In genomic region chr11:19017262-19017661, GRCm38 (mm10) we compare ENCODE assay signal across 10 mouse cellular contexts. TPM values are rescaled to one million over a fixed set of nuclear protein-coding genes. Genes with fewer than 3 reads are reported as not detected.
DNase-seq lines count a peak whose midpoint lies in the region; ATAC-seq and TF ChIP-seq lines count a peak whose summit lies in the region.
"Had no signal": no experiment of that assay in that cellular context is flagged by ENCODE, and none has a peak within 500 bp of the region (broad histone marks: within the 10 kb centered on the region; RNA-seq: fewer than 3 reads in every experiment).

No protein-coding gene starts in this region.

- H3K4me1 ChIP-seq in MEL (ENCODE audit: control insufficient read depth in 1 of 2, insufficient read depth in 2 of 2, low read length in 2 of 2), result no peaks in the 10 kb centered on the region; a peak in 3 of 4 replicates
- peaks cover 8% of the 10 kb centered on the region; the same call in 1 of the 2 replicates for H3K4me1 ChIP-seq in heart, postnatal 0 days (ENCODE audit: control insufficient read depth, insufficient read depth)
- H3K4me1 ChIP-seq in liver, embryonic 16.5 days (ENCODE audit: control insufficient read depth, low read depth, low read length), result no peaks in the 10 kb centered on the region

- H3K4me3 ChIP-seq in gastrocnemius, adult 2 months, result peak overlapping the region; percentile 78
- peak overlapping the region; percentile 48 to 68 for H3K4me3 ChIP-seq in MEL (ENCODE audit: control insufficient read depth in 1 of 2, insufficient read depth in 1 of 2, low read depth in 2 of 2, low read length in 2 of 2)
- H3K4me3 ChIP-seq in heart, postnatal 0 days (ENCODE audit: low read depth, low read length), result peak overlapping the region; percentile 73
- H3K4me3 ChIP-seq in liver, embryonic 16.5 days (ENCODE audit: low read depth, low read length), result peak overlapping the region; percentile 38

- H3K9ac ChIP-seq in MEL (ENCODE audit: control insufficient read depth, low read depth, low read length, poor library complexity, severe bottlenecking), result peak overlapping the region; percentile 81
- peak overlapping the region; percentile 89 for H3K9ac ChIP-seq in heart, postnatal 0 days (replicated peaks; ENCODE audit: low read depth, low read length)
- H3K9ac ChIP-seq in liver, embryonic 16.5 days (ENCODE audit: low read depth, low read length), result no peak overlapping the region

- H3K36me3 ChIP-seq in MEL (ENCODE audit: control insufficient read depth in 1 of 2, insufficient read depth in 2 of 2, low read length in 2 of 2), result peaks cover 0 to 8% of the 10 kb centered on the region in 2 experiments; a peak in 2 of 4 replicates
- 0 out of 2 replicates have a peak, but pooled peaks cover 4% of the 10 kb centered on the region for H3K36me3 ChIP-seq in heart, postnatal 0 days (replicated peaks; ENCODE audit: control insufficient read depth, insufficient read depth, low read length)
- no peaks in the 10 kb centered on the region for H3K36me3 ChIP-seq in liver, embryonic 16.5 days (ENCODE audit: control insufficient read depth, insufficient read depth)

- H3K27ac ChIP-seq in gastrocnemius, adult 2 months, result peak overlapping the region; percentile 48; the same call in 1 of the 2 replicates
- H3K27ac ChIP-seq in MEL (ENCODE audit: control insufficient read depth, low read depth, low read length), result no peak overlapping the region
- H3K27ac ChIP-seq in heart, postnatal 0 days (ENCODE audit: low read depth), result peak overlapping the region; percentile 83
- H3K27ac ChIP-seq in liver, embryonic 16.5 days (ENCODE audit: low read length), result no peak overlapping the region

- H3K4me2 ChIP-seq in heart, postnatal 0 days (ENCODE audit: low read depth, low read length), result peak overlapping the region; percentile 98
- H3K4me2 ChIP-seq in liver, embryonic 16.5 days (ENCODE audit: low read depth, low read length), result peak overlapping the region; percentile 46

- no peak for DNase-seq in gastrocnemius, adult 2 months
- no peak for DNase-seq in gastrocnemius, postnatal 14 days
- no peak for DNase-seq in MEL (ENCODE audit: low read depth, low spot score)
- DNase-seq in heart, postnatal 0 days (ENCODE audit: low spot score), result no peak
- no peak for DNase-seq in testis, postnatal 10 days (ENCODE audit: low spot score)
- no peak for DNase-seq in adrenal gland, postnatal 10 days

- H3K79me2 ChIP-seq in MEL (ENCODE audit: control insufficient read depth, insufficient read depth, low read length, poor library complexity), result peaks cover 18% of the 10 kb centered on the region

- no peaks in the 10 kb centered on the region for H3K27me3 ChIP-seq in MEL (ENCODE audit: control insufficient read depth in 1 of 2, insufficient read depth in 2 of 2, low read length in 2 of 2)
- no peaks in the 10 kb centered on the region for H3K27me3 ChIP-seq in heart, postnatal 0 days (ENCODE audit: control insufficient read depth, insufficient read depth, low read length)
- peaks cover 78% of the 10 kb centered on the region for H3K27me3 ChIP-seq in liver, embryonic 16.5 days (ENCODE audit: control insufficient read depth, insufficient read depth, low read depth, low read length)
- H3K27me3 ChIP-seq: CH12.LX had no signal

- ATAC-seq in heart, postnatal 0 days (ENCODE audit: insufficient read depth, low read depth), result no peak
- no peak for ATAC-seq in liver, embryonic 16.5 days (ENCODE audit: low read depth)
- no peak for ATAC-seq in activated CD4-positive, CD25-positive, alpha-beta regulatory T cell, adult 4 months
- ATAC-seq: inflammation-experienced regulatory T-cells, adult 6 months had no signal

- 11% methylated on average over 1 of the region's 1 CpGs for WGBS in heart, postnatal 0 days
- 0% methylated on average over 1 of the region's 1 CpGs for WGBS in liver, embryonic 16.5 days (ENCODE audit: insufficient replicate concordance)

- no peak for TF ChIP-seq RAD21 in MEL (IDR thresholded peaks at IDR 0.05; ENCODE audit: low read depth, low read length)

- TF ChIP-seq CTCF in gastrocnemius, adult 2 months (IDR thresholded peaks at IDR 0.05), result no peak
- TF ChIP-seq CTCF in MEL (IDR thresholded peaks at IDR 0.05 in 2 of 3, conservative IDR thresholded peaks at IDR 0.05 in 1 of 3; ENCODE audit: control insufficient read depth in 1 of 3, insufficient read depth in 1 of 3, low read depth in 2 of 3, low read length in 3 of 3, poor library complexity in 1 of 3, severe bottlenecking in 1 of 3), result no peak
- no peak for TF ChIP-seq CTCF in heart, postnatal 0 days (IDR thresholded peaks at IDR 0.05; ENCODE audit: low read depth)

- H3K9me3 ChIP-seq in MEL (replicated peaks; ENCODE audit: insufficient read depth, low read length), result no peaks in the 10 kb centered on the region
- no peaks in the 10 kb centered on the region for H3K9me3 ChIP-seq in heart, postnatal 0 days (replicated peaks; ENCODE audit: control insufficient read depth, low read length)
- H3K9me3 ChIP-seq in liver, embryonic 16.5 days (replicated peaks; ENCODE audit: control insufficient read depth, low read length), result no peaks in the 10 kb centered on the region

- TF ChIP-seq EP300 in MEL (IDR thresholded peaks at IDR 0.05; ENCODE audit: low read depth in 1 of 2, low read length in 2 of 2), result no peak
- no peak for TF ChIP-seq EP300 in heart, postnatal 0 days (IDR thresholded peaks at IDR 0.05; ENCODE audit: low read depth)

- TF ChIP-seq POLR2A in MEL (IDR thresholded peaks at IDR 0.05; ENCODE audit: control insufficient read depth in 1 of 2, insufficient read depth in 1 of 2, low read depth in 1 of 2, low read length in 2 of 2, poor library complexity in 1 of 2), result no peak

- intact Hi-C loops in gastrocnemius, adult 2 months (cut with DNase I), result loop anchor here (5.0 kb wide), 2 partner anchors 70 to 1095 kb away; partner anchors contain the start of gene Actr2
- intact Hi-C loops in gastrocnemius, postnatal 14 days (cut with DNase I; ENCODE audit: low total_unique reads), result no loop called here

TF ChIP-seq in MEL, 35 proteins besides CTCF, POLR2A, EP300 and RAD21:
- TF ChIP-seq TCF12 (IDR thresholded peaks at IDR 0.05; ENCODE audit: low read depth, low read length) (no peak), NELFE (IDR thresholded peaks at IDR 0.05; ENCODE audit: low read depth, low read length) (0 out of 2 replicates have a peak, but pooled peaks have one; percentile 3)

RNA-seq across cellular contexts. Expression of gene Meis1, which starts 1.5 kb away (rescaled TPM):
- 1 to 10 TPM; 3.0 to 4.0 TPM for total RNA-seq in gastrocnemius, adult 2 months (2021)
- total RNA-seq in gastrocnemius, postnatal 14 days (2021), result 1 to 10 TPM; 4.1 to 4.5 TPM
- total RNA-seq in MEL (2012; rRNA removed), result 15.3 and 16.5 TPM in 2 replicates
- 1 to 10 TPM in 1 of 2 experiments, not detected in 1; 8.2 TPM for polyA plus RNA-seq in MEL (2012; ENCODE audit: insufficient read depth in 1 of 2, insufficient read length in 2 of 2, low read depth in 1 of 2, low replicate concordance in 2 of 2, missing spikeins in 1 of 2)
- total RNA-seq in heart, postnatal 0 days (2014; rRNA removed; ENCODE audit: low replicate concordance), result 24.8 and 34.8 TPM in 2 replicates
- 35.4 and 36.5 TPM in 2 replicates for polyA plus RNA-seq in heart, postnatal 0 days (2015; fragmentation: Nextera tagmentation; extraction: Ambion mirVana)
- polyA plus RNA-seq in liver, embryonic 16.5 days (2015; fragmentation: Nextera tagmentation; extraction: Ambion mirVana), result 8.0 and 8.5 TPM in 2 replicates
- under 1 TPM in 1 of 2 experiments, not detected in 1; 0.33 TPM for polyA plus RNA-seq in activated CD4-positive, CD25-positive, alpha-beta regulatory T cell, adult 4 months (2017; shearing (Covaris generic))
- 10 to 100 TPM; 42.5 to 47.2 TPM for total RNA-seq in adrenal gland, postnatal 10 days (2021)

Comparison
In these comparisons a context has a peak if more than half of its experiments do, and no peak if none do; other contexts are left out.
1. H3K27ac ChIP-seq: peak in gastrocnemius, adult 2 months (single experiment) and heart, postnatal 0 days (single experiment); none in MEL (single experiment) and liver, embryonic 16.5 days (single experiment).
2. Peak in every context shown above with its lines, with median percentiles within 50 percentile points of each other: H3K4me3 ChIP-seq.